Mouse (Mus musculus) limb, embryonic 11.5 days (tissue): ENCODE measurements at regions not wholly inside any gene's neighbourhood (a gene's known extent, or its start where the extent isn't known, plus 50 kb on each side); places are given as distances from the start of the nearest gene placed in this dataset.

Experiments
- ATAC-seq: fragments of 200-750 bp; cut with Nextera tagmentation; 2 replicates; pipeline ENCODE4 v1.8.0; 2017; ENCODE audit warnings: low read depth; ENCODE audit not compliant: insufficient number of reproducible peaks, low FRiP score, low TSS enrichment
- DNase-seq: peaks from one replicate; pipeline ENCODE4 v3.0.0-alpha.2; 2015; ENCODE audit warnings: low spot score
- H3K27ac ChIP-seq: fragments of 300-500 bp; sonication (generic); replicated peaks from 2 replicates; pipeline ENCODE4 v1.5.1; 2014; ENCODE audit warnings: low read depth, mild to moderate bottlenecking, low read length
- H3K27me3 ChIP-seq: fragments of 300-500 bp; sonication (generic); 2 replicates; pipeline ENCODE4 v1.6.1; 2014; ENCODE audit warnings: mild to moderate bottlenecking, low read length, mixed read lengths; ENCODE audit not compliant: control insufficient read depth, insufficient read depth
- H3K36me3 ChIP-seq: fragments of 300-500 bp; sonication (generic); 2 replicates; pipeline ENCODE4 v1.6.1; 2014; ENCODE audit warnings: mild to moderate bottlenecking, low read length, moderate library complexity, mixed read lengths; ENCODE audit not compliant: control insufficient read depth, insufficient read depth
- H3K4me1 ChIP-seq: fragments of 300-500 bp; sonication (generic); 2 replicates; pipeline ENCODE4 v1.6.1; 2014; ENCODE audit warnings: low read length, mixed read lengths; ENCODE audit not compliant: control insufficient read depth, insufficient read depth
- H3K4me2 ChIP-seq: fragments of 300-500 bp; sonication (generic); 2 replicates; pipeline ENCODE4 v1.6.1; 2014; ENCODE audit warnings: low read depth, mild to moderate bottlenecking, moderate library complexity; ENCODE audit not compliant: severe bottlenecking
- H3K4me3 ChIP-seq: fragments of 300-500 bp; sonication (generic); 2 replicates; pipeline ENCODE4 v1.5.1; 2014; ENCODE audit warnings: low read depth, low read length
- H3K9ac ChIP-seq: fragments of 300-500 bp; sonication (generic); 2 replicates; pipeline ENCODE4 v1.6.1; 2014; ENCODE audit warnings: mild to moderate bottlenecking, low read length
- H3K9me3 ChIP-seq: fragments of 300-500 bp; sonication (generic); 2 replicates; pipeline ENCODE4 v1.6.1; 2016; ENCODE audit warnings: low read length; ENCODE audit not compliant: control insufficient read depth
- WGBS: fragments of 180-500 bp; shearing (Covaris S2); extraction: QIAGEN DNeasy Blood & Tissue Kit; methylation state at CpG from one replicate; pipeline ENCODE4 v1.1.7; 2014; 5-methylcytosine and 5-hydroxymethylcytosine counted together

- no peak overlapping the region for H3K4me3 ChIP-seq
- H3K4me1 ChIP-seq, result no peaks in the 10 kb centered on the region
- DNase-seq, result peak; percentile 21
- H3K9me3 ChIP-seq, result no peaks in the 10 kb centered on the region
- no peaks in the 10 kb centered on the region for H3K27me3 ChIP-seq
- no peaks in the 10 kb centered on the region for H3K36me3 ChIP-seq
- ATAC-seq, result peak; percentile 64
- 46% methylated on average over 3 of the region's 3 CpGs for WGBS
- no peak overlapping the region for H3K27ac ChIP-seq
- H3K9ac ChIP-seq, result no peak overlapping the region
- no peak overlapping the region for H3K4me2 ChIP-seq
These were observed 135.8 kb upstream of the Foxa2 start for GRCm38 (mm10) chr2:148182492-148183052.

- no peak overlapping the region for H3K27ac ChIP-seq
- no peak overlapping the region for H3K4me3 ChIP-seq
- H3K36me3 ChIP-seq, result no peaks in the 10 kb centered on the region
- no peak overlapping the region for H3K9ac ChIP-seq
- H3K9me3 ChIP-seq, result no peaks in the 10 kb centered on the region
- ATAC-seq (no peak), DNase-seq (peak; percentile 15)
- WGBS, result 86% methylated on average over 5 of the region's 5 CpGs
- H3K4me2 ChIP-seq, result no peak overlapping the region
- no peaks in the 10 kb centered on the region for H3K4me1 ChIP-seq
- H3K27me3 ChIP-seq, result no peaks in the 10 kb centered on the region
These were observed 138.0 kb upstream of the Foxa2 start for GRCm38 (mm10) chr2:148184801-148185212.

GRCm38 (mm10) chr2:148186363-148186991 is 139.7 kb upstream of the Foxa2 start:
- H3K9me3 ChIP-seq, result no peaks in the 10 kb centered on the region
- 89% methylated on average over 7 of the region's 7 CpGs for WGBS
- DNase-seq (peak; percentile 12), ATAC-seq (no peak)
- H3K4me2 ChIP-seq, result no peak overlapping the region
- no peaks in the 10 kb centered on the region for H3K27me3 ChIP-seq
- no peaks in the 10 kb centered on the region for H3K36me3 ChIP-seq
- H3K4me3 ChIP-seq, result no peak overlapping the region
- H3K4me1 ChIP-seq, result no peaks in the 10 kb centered on the region
- no peak overlapping the region for H3K9ac ChIP-seq
- H3K27ac ChIP-seq, result no peak overlapping the region

GRCm38 (mm10) chr2:148188865-148189264 is 142.1 kb upstream of the Foxa2 start:
- Histone ChIP-seq H3K4me3 (no peak overlapping the region), H3K27ac (no peak overlapping the region), H3K9ac (no peak overlapping the region), H3K4me2 (no peak overlapping the region), H3K4me1 (no peaks in the 10 kb centered on the region), H3K27me3 (no peaks in the 10 kb centered on the region), H3K36me3 (no peaks in the 10 kb centered on the region), H3K9me3 (no peaks in the 10 kb centered on the region)
- 55% methylated on average over 2 of the region's 2 CpGs for WGBS
- DNase-seq (peak; percentile 3), ATAC-seq (no peak)

- H3K36me3 ChIP-seq, result no peaks in the 10 kb centered on the region
- no peaks in the 10 kb centered on the region for H3K9me3 ChIP-seq
- no peak overlapping the region for H3K4me2 ChIP-seq
- ATAC-seq (no peak), DNase-seq (peak; percentile 11)
- H3K27ac ChIP-seq, result no peak overlapping the region
- H3K9ac ChIP-seq, result no peak overlapping the region
- H3K4me3 ChIP-seq, result no peak overlapping the region
- 69% methylated on average over 5 of the region's 5 CpGs for WGBS
- H3K4me1 ChIP-seq, result no peaks in the 10 kb centered on the region
- no peaks in the 10 kb centered on the region for H3K27me3 ChIP-seq
These were observed 142.5 kb upstream of the Foxa2 start for GRCm38 (mm10) chr2:148189287-148189686.

- H3K4me1 ChIP-seq, result no peaks in the 10 kb centered on the region
- no peaks in the 10 kb centered on the region for H3K27me3 ChIP-seq
- H3K27ac ChIP-seq, result no peak overlapping the region
- no peak overlapping the region for H3K9ac ChIP-seq
- WGBS, result 64% methylated on average over 4 of the region's 4 CpGs
- ATAC-seq, result no peak
- H3K4me2 ChIP-seq, result no peak overlapping the region
- DNase-seq, result peak; percentile 15
- H3K9me3 ChIP-seq, result no peaks in the 10 kb centered on the region
- no peaks in the 10 kb centered on the region for H3K36me3 ChIP-seq
- no peak overlapping the region for H3K4me3 ChIP-seq
These were observed 146.2 kb upstream of the Foxa2 start for GRCm38 (mm10) chr2:148192946-148193345.

GRCm38 (mm10) chr2:148197375-148198015 is 150.7 kb upstream of the Foxa2 start:
- H3K36me3 ChIP-seq, result no peaks in the 10 kb centered on the region
- no peak overlapping the region for H3K27ac ChIP-seq
- H3K4me3 ChIP-seq, result no peak overlapping the region
- 86% methylated on average over 7 of the region's 7 CpGs for WGBS
- no peaks in the 10 kb centered on the region for H3K4me1 ChIP-seq
- H3K9ac ChIP-seq, result no peak overlapping the region
- no peak overlapping the region for H3K4me2 ChIP-seq
- DNase-seq (no peak), ATAC-seq (no peak)
- no peaks in the 10 kb centered on the region for H3K27me3 ChIP-seq
- H3K9me3 ChIP-seq, result no peaks in the 10 kb centered on the region

GRCm38 (mm10) chr2:148206633-148207032 is 159.9 kb upstream of the Foxa2 start:
- H3K27ac ChIP-seq, result no peak overlapping the region
- ATAC-seq (peak; percentile 69; the same call in 1 of the 2 replicates), DNase-seq (peak; percentile 42)
- 7% methylated on average over 1 of the region's 1 CpGs for WGBS
- H3K4me1 ChIP-seq, result no peaks in the 10 kb centered on the region
- H3K4me3 ChIP-seq, result no peak overlapping the region
- H3K36me3 ChIP-seq, result no peaks in the 10 kb centered on the region
- no peak overlapping the region for H3K9ac ChIP-seq
- no peaks in the 10 kb centered on the region for H3K27me3 ChIP-seq
- H3K9me3 ChIP-seq, result no peaks in the 10 kb centered on the region
- no peak overlapping the region for H3K4me2 ChIP-seq
